Mouse (Mus musculus): Measurements from ENCODE around the gene Erc2. TPM values are rescaled to one million over a fixed set of nuclear protein-coding genes. Genes with fewer than 3 reads are reported as not detected.

The Erc2 gene
- polyA plus RNA-seq, 1 experiment from 2014 or later = 3.1 TPM

GRCm38 (mm10) chr14:28332351-28332953, 710.2 kb downstream of the Erc2 start:
- WGBS = 58% methylated on average over 3 of the region's 3 CpGs

GRCm38 (mm10) chr14:28339146-28339545, 716.9 kb downstream of the Erc2 start:
- no peaks in the 10 kb centered on the region for H3K9me3 ChIP-seq (ENCODE audit: control insufficient read depth)
- WGBS = 94% methylated on average over 3 of the region's 3 CpGs
- no peaks in the 10 kb centered on the region for H3K4me1 ChIP-seq (replicated peaks; ENCODE audit: control insufficient read depth, insufficient read depth, low read length)
- H3K4me3 ChIP-seq (ENCODE audit: low read depth, low read length) = no peak overlapping the region
- no peaks in the 10 kb centered on the region for H3K27me3 ChIP-seq (replicated peaks; ENCODE audit: control insufficient read depth, insufficient read depth, low read length)
- ATAC-seq = no peak
- no peak overlapping the region for H3K27ac ChIP-seq (ENCODE audit: low read depth, low read length)
- no peak overlapping the region for H3K9ac ChIP-seq (ENCODE audit: low read depth, low read length)
- TF ChIP-seq CTCF (IDR thresholded peaks at IDR 0.05; ENCODE audit: low read depth) = no peak
- no peaks in the 10 kb centered on the region for H3K36me3 ChIP-seq (ENCODE audit: control insufficient read depth, insufficient read depth)
- no peak overlapping the region for H3K4me2 ChIP-seq (replicated peaks; ENCODE audit: low read depth)

More at GRCm38 (mm10) chr14:28332351-28332953, 710.2 kb downstream of the Erc2 start:
- H3K27me3 ChIP-seq (replicated peaks; ENCODE audit: control insufficient read depth, insufficient read depth, low read length) = no peaks in the 10 kb centered on the region
- no peak overlapping the region for H3K27ac ChIP-seq (ENCODE audit: low read depth, low read length)
- TF ChIP-seq CTCF (IDR thresholded peaks at IDR 0.05; ENCODE audit: low read depth) = no peak
- no peak for ATAC-seq
- no peaks in the 10 kb centered on the region for H3K4me1 ChIP-seq (replicated peaks; ENCODE audit: control insufficient read depth, insufficient read depth, low read length)
- H3K9ac ChIP-seq (ENCODE audit: low read depth, low read length) = no peak overlapping the region
- no peaks in the 10 kb centered on the region for H3K9me3 ChIP-seq (ENCODE audit: control insufficient read depth)
- H3K4me2 ChIP-seq (replicated peaks; ENCODE audit: low read depth) = no peak overlapping the region
- no peak overlapping the region for H3K4me3 ChIP-seq (ENCODE audit: low read depth, low read length)
- no peaks in the 10 kb centered on the region for H3K36me3 ChIP-seq (ENCODE audit: control insufficient read depth, insufficient read depth)

- no peak for TF ChIP-seq CTCF (IDR thresholded peaks at IDR 0.05; ENCODE audit: low read depth)
- Histone ChIP-seq H3K9me3 (ENCODE audit: control insufficient read depth) (no peaks in the 10 kb centered on the region), H3K36me3 (ENCODE audit: control insufficient read depth, insufficient read depth) (no peaks in the 10 kb centered on the region), H3K27me3 (replicated peaks; ENCODE audit: control insufficient read depth, insufficient read depth, low read length) (no peaks in the 10 kb centered on the region), H3K4me1 (replicated peaks; ENCODE audit: control insufficient read depth, insufficient read depth, low read length) (no peaks in the 10 kb centered on the region), H3K27ac (ENCODE audit: low read depth, low read length) (no peak overlapping the region), H3K4me2 (replicated peaks; ENCODE audit: low read depth) (no peak overlapping the region), H3K4me3 (ENCODE audit: low read depth, low read length) (no peak overlapping the region), H3K9ac (ENCODE audit: low read depth, low read length) (no peak overlapping the region)
- WGBS = 91% methylated on average over 1 of the region's 1 CpGs
- no peak for ATAC-seq
These were observed 726.9 kb downstream of the Erc2 start for GRCm38 (mm10) chr14:28349129-28349528.

- Histone ChIP-seq H3K9ac (ENCODE audit: low read depth, low read length) (no peak overlapping the region), H3K4me3 (ENCODE audit: low read depth, low read length) (no peak overlapping the region), H3K27ac (ENCODE audit: low read depth, low read length) (no peak overlapping the region), H3K36me3 (ENCODE audit: control insufficient read depth, insufficient read depth) (no peaks in the 10 kb centered on the region), H3K4me2 (replicated peaks; ENCODE audit: low read depth) (no peak overlapping the region), H3K27me3 (replicated peaks; ENCODE audit: control insufficient read depth, insufficient read depth, low read length) (no peaks in the 10 kb centered on the region), H3K4me1 (replicated peaks; ENCODE audit: control insufficient read depth, insufficient read depth, low read length) (no peaks in the 10 kb centered on the region), H3K9me3 (ENCODE audit: control insufficient read depth) (no peaks in the 10 kb centered on the region)
- no peak for TF ChIP-seq CTCF (IDR thresholded peaks at IDR 0.05; ENCODE audit: low read depth)
- no peak for ATAC-seq
These were observed 733.8 kb downstream of the Erc2 start for GRCm38 (mm10) chr14:28356031-28356430.

DNA sequence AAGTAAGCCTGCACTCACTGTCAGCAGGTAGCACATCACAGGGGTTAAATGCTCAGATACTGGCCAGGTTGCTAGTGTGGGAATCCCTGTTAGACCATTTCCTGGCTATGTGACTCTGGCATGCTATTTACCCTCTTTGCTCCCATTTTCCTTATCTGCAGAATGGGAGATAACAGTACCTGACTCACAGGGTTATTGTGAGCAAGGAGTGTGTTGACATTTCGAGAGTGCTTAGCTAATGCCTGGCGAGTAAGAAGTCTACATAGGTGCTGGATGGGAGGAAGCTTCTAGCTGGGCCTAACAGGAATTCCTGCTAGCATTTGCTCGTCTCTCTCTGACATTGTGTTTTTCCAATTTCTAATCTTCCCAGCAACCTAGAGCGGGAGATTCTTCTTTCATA, 737.3 kb downstream of the Erc2 start:
- Histone ChIP-seq H3K27ac (ENCODE audit: low read depth, low read length) (peak overlapping the region; percentile 46), H3K9me3 (ENCODE audit: control insufficient read depth) (no peaks in the 10 kb centered on the region), H3K27me3 (replicated peaks; ENCODE audit: control insufficient read depth, insufficient read depth, low read length) (no peaks in the 10 kb centered on the region), H3K36me3 (ENCODE audit: control insufficient read depth, insufficient read depth) (no peaks in the 10 kb centered on the region), H3K4me3 (ENCODE audit: low read depth, low read length) (no peak overlapping the region), H3K4me1 (replicated peaks; ENCODE audit: control insufficient read depth, insufficient read depth, low read length) (no peaks in the 10 kb centered on the region), H3K9ac (ENCODE audit: low read depth, low read length) (no peak overlapping the region), H3K4me2 (replicated peaks; ENCODE audit: low read depth) (no peak overlapping the region)
- WGBS = 35% methylated on average over 4 of the region's 4 CpGs
- peak; percentile 88 for ATAC-seq
- no peak for TF ChIP-seq CTCF (IDR thresholded peaks at IDR 0.05; ENCODE audit: low read depth)

GRCm38 (mm10) chr14:28359983-28360382, 737.8 kb downstream of the Erc2 start:
- H3K9ac ChIP-seq (ENCODE audit: low read depth, low read length) = no peak overlapping the region
- ATAC-seq = peak; percentile 50; the same call in 1 of the 2 replicates
- H3K27me3 ChIP-seq (replicated peaks; ENCODE audit: control insufficient read depth, insufficient read depth, low read length) = no peaks in the 10 kb centered on the region
- no peaks in the 10 kb centered on the region for H3K9me3 ChIP-seq (ENCODE audit: control insufficient read depth)
- 50% methylated on average over 4 of the region's 4 CpGs for WGBS
- peak overlapping the region; percentile 46 for H3K27ac ChIP-seq (ENCODE audit: low read depth, low read length)
- TF ChIP-seq CTCF (IDR thresholded peaks at IDR 0.05; ENCODE audit: low read depth) = no peak
- no peak overlapping the region for H3K4me3 ChIP-seq (ENCODE audit: low read depth, low read length)
- no peak overlapping the region for H3K4me2 ChIP-seq (replicated peaks; ENCODE audit: low read depth)
- H3K36me3 ChIP-seq (ENCODE audit: control insufficient read depth, insufficient read depth) = no peaks in the 10 kb centered on the region
- no peaks in the 10 kb centered on the region for H3K4me1 ChIP-seq (replicated peaks; ENCODE audit: control insufficient read depth, insufficient read depth, low read length)

GRCm38 (mm10) chr14:28362336-28362735, 740.1 kb downstream of the Erc2 start:
- no peak for ATAC-seq
- H3K9me3 ChIP-seq (ENCODE audit: control insufficient read depth) = no peaks in the 10 kb centered on the region
- no peak for TF ChIP-seq CTCF (IDR thresholded peaks at IDR 0.05; ENCODE audit: low read depth)
- WGBS = 79% methylated on average over 4 of the region's 4 CpGs
- H3K4me3 ChIP-seq (ENCODE audit: low read depth, low read length) = no peak overlapping the region
- no peak overlapping the region for H3K27ac ChIP-seq (ENCODE audit: low read depth, low read length)
- no peaks in the 10 kb centered on the region for H3K36me3 ChIP-seq (ENCODE audit: control insufficient read depth, insufficient read depth)
- H3K27me3 ChIP-seq (replicated peaks; ENCODE audit: control insufficient read depth, insufficient read depth, low read length) = no peaks in the 10 kb centered on the region
- no peak overlapping the region for H3K4me2 ChIP-seq (replicated peaks; ENCODE audit: low read depth)
- no peaks in the 10 kb centered on the region for H3K4me1 ChIP-seq (replicated peaks; ENCODE audit: control insufficient read depth, insufficient read depth, low read length)
- H3K9ac ChIP-seq (ENCODE audit: low read depth, low read length) = no peak overlapping the region
